Mouse (Mus musculus): Measurements from ENCODE around the gene Gm10645. TPM values are rescaled to one million over a fixed set of nuclear protein-coding genes. Genes with fewer than 3 reads are reported as not detected.

The Gm10645 gene
- 0.87 and 1.8 TPM in 2 replicates for polyA plus RNA-seq (2012; rRNA removed)

GRCm38 (mm10) chr8:83165931-83166867 lies at the start of gene Gm10645:
TSS of gene Gm10645 (minus strand) at chr8:83166170.

GRCm38 (mm10) chr8:83165235-83165930 lies 587 bp downstream of the Gm10645 start, which contains the start of gene Tbc1d9:
TSS of gene Tbc1d9 (plus strand) at chr8:83165352.

Other genes starting within 250 kb of the Gm10645 start
- gene Tbc1d9, start 818 bp downstream of the Gm10645 start, polyA plus RNA-seq (2012; rRNA removed): 9.0 and 13.2 TPM in 2 replicates
- 0.38 and 2.6 TPM in 2 replicates for gene Ucp1, start 124.2 kb upstream of the Gm10645 start, polyA plus RNA-seq (2012; rRNA removed)
- 0.13 and 0.37 TPM in 2 replicates for gene Elmod2, start 166.3 kb upstream of the Gm10645 start, polyA plus RNA-seq (2012; rRNA removed)
- not detected in 2 replicates for gene Mgat4d, start 182.3 kb upstream of the Gm10645 start, polyA plus RNA-seq (2012; rRNA removed)
- 0.03 TPM in 1 of 2 replicates, not detected in the other for gene Clgn, start 223.7 kb upstream of the Gm10645 start, polyA plus RNA-seq (2012; rRNA removed)

All from stomach, adult 2 months (tissue).